Mouse (Mus musculus) megakaryocyte, embryonic 14.5 days (primary cell): ENCODE data around the gene Cers6.

ENCODE experiments used
- FLI1 ChIP-seq: IDR thresholded peaks from 2 replicates; pipeline ENCODE4 v1.6.1; 2012; ENCODE audit warnings: low read length, inconsistent platforms, mixed read lengths
- GATA1 ChIP-seq: IDR thresholded peaks from 3 replicates; pipeline ENCODE4 v1.6.1; 2012; ENCODE audit warnings: mixed read lengths, low read length, inconsistent platforms, borderline replicate concordance

DNA sequence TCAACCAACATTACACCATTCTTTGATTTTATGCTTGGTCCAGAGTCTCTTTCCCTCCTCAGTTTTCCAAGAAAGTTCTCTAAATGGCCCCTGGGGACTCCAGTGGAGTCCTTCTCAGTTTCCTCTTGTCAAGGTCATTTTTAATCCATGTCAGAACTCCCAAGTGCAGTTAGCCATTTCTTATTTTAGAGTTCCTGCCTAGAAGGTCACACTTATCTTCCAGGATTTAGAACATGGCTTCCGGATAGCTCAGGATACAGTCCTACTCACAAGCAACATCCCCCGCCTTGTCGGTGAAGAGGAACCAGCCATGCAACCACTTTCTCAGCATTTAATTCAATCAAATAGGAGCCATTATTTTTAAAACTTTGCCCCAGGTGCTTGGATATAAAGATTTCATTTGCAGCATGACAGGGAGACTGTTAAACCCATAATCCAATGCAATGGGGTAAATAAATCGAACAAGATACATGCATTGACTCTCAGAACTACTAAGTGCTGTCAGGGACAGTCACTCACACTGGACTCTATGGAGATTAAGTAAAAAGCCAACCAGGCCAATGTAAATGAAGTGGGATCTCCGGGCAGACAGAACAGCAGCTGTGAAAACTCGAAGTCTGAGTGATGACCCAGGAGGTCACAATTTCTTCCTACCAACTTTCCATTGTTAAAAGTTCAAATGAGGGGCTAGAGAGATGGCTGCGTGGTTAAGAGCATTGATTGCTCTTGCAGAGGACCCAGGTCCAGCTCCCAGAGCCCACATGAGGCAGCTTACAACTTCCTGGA lies 268.4 kb downstream of the Cers6 start:
- no peak for TF ChIP-seq GATA1
- no peak for TF ChIP-seq FLI1
